Mouse (Mus musculus) C2C12 (cell line): ENCODE data around the gene Rnf13.

Experiments used
- CTCF ChIP-seq: IDR thresholded peaks from one replicate; pipeline ENCODE4 v1.5.1; 2011; ENCODE audit not compliant: control insufficient read depth, insufficient read depth, insufficient read length
- FOSL1 ChIP-seq: IDR thresholded peaks from one replicate; pipeline ENCODE4 v1.8.0; 2011; ENCODE audit warnings: mild to moderate bottlenecking, low read length; ENCODE audit not compliant: poor library complexity, insufficient read depth, severe bottlenecking
- MYOD1 ChIP-seq: IDR thresholded peaks from one replicate; pipeline ENCODE4 v1.6.1; 2011; ENCODE audit warnings: low read depth; ENCODE audit not compliant: control insufficient read depth, insufficient read length

DNA sequence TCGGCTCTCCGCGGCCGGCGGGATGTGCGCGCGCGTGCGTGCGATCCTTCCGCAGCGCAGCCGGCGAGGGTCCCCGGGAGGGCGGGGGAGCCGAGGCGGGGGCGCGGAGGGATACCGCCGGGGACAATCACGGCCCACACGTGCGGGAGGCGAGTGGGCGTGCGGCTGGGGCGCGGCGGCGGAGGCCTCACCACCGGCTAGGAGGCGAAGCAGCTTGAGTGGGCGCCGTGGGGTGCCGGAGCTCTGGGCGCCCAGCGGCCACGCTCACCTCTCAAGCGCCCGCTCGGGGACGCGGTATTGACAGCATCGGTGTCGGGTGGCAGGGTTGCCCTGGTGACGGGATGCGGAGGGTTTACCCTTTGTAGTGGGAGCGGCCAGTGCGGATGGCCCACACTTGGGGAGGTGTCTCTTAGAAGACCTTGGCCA lies 111.9 kb downstream of the Rnf13 start, which contains the start of gene Pfn2:
- no peak for TF ChIP-seq CTCF
- no peak for TF ChIP-seq MYOD1
- no peak for TF ChIP-seq FOSL1
